Mouse (Mus musculus) neural tube, embryonic 14.5 days (tissue): ENCODE data around the gene Sult5a1. TPM values are rescaled to one million over a fixed set of nuclear protein-coding genes. Genes with fewer than 3 reads are reported as not detected.
"Not testable (repeated sequence)": the region's sequence is repeated elsewhere in the genome, so short reads cannot be mapped to it uniquely, and the experiment has no call there.

ENCODE experiments used
- ATAC-seq: fragments of 200-750 bp; cut with Nextera tagmentation; 2 replicates; pipeline ENCODE4 v1.8.0; 2017; ENCODE audit warnings: low read depth, mild to moderate bottlenecking, moderate TSS enrichment, moderate library complexity
- H3K27ac ChIP-seq: fragments of 300-500 bp; sonication (generic); 2 replicates; pipeline ENCODE4 v1.5.1; 2014; ENCODE audit warnings: low read depth, mild to moderate bottlenecking, control low read depth, low read length, moderate library complexity, mixed read lengths
- H3K27me3 ChIP-seq: fragments of 300-500 bp; sonication (generic); 2 replicates; pipeline ENCODE4 v1.6.1; 2014; ENCODE audit warnings: low read length; ENCODE audit not compliant: control insufficient read depth, insufficient read depth
- H3K36me3 ChIP-seq: fragments of 300-500 bp; sonication (generic); 2 replicates; pipeline ENCODE4 v1.6.1; 2014; ENCODE audit warnings: low read length, mixed read lengths; ENCODE audit not compliant: control insufficient read depth, insufficient read depth
- H3K4me1 ChIP-seq: fragments of 300-500 bp; sonication (generic); 2 replicates; pipeline ENCODE4 v1.6.1; 2014; ENCODE audit warnings: low read length; ENCODE audit not compliant: control insufficient read depth, insufficient read depth
- H3K4me2 ChIP-seq: fragments of 300-500 bp; sonication (generic); 2 replicates; pipeline ENCODE4 v1.6.1; 2014; ENCODE audit warnings: mild to moderate bottlenecking, low read depth, low read length, control low read depth
- H3K4me3 ChIP-seq: fragments of 300-500 bp; sonication (generic); 2 replicates; pipeline ENCODE4 v1.5.1; 2014; ENCODE audit warnings: low read depth, low read length, control low read depth, mixed read lengths
- H3K9ac ChIP-seq: fragments of 300-500 bp; sonication (generic); replicated peaks from 2 replicates; pipeline ENCODE4 v1.6.1; 2014; ENCODE audit warnings: low read depth, mild to moderate bottlenecking, control low read depth, low read length, mixed read lengths
- H3K9me3 ChIP-seq: fragments of 300-500 bp; sonication (generic); 2 replicates; pipeline ENCODE4 v1.6.1; 2016; ENCODE audit warnings: low read length; ENCODE audit not compliant: control insufficient read depth
- WGBS: fragments of 180-500 bp; shearing (Covaris S2); extraction: QIAGEN DNeasy Blood & Tissue Kit; methylation state at CpG from one replicate; pipeline ENCODE4 v1.1.7; 2014; 5-methylcytosine and 5-hydroxymethylcytosine counted together
- polyA plus RNA-seq: library from polyadenylated mRNA; unstranded; fragments of >200 nt; fragmentation: Nextera tagmentation; extraction: Ambion mirVana; gene quantifications from 2 replicates; pipeline ENCODE4 v1.2.1, GENCODE M21; 2014

Gene Sult5a1
- polyA plus RNA-seq = 0.80 and 1.9 TPM in 2 replicates

DNA sequence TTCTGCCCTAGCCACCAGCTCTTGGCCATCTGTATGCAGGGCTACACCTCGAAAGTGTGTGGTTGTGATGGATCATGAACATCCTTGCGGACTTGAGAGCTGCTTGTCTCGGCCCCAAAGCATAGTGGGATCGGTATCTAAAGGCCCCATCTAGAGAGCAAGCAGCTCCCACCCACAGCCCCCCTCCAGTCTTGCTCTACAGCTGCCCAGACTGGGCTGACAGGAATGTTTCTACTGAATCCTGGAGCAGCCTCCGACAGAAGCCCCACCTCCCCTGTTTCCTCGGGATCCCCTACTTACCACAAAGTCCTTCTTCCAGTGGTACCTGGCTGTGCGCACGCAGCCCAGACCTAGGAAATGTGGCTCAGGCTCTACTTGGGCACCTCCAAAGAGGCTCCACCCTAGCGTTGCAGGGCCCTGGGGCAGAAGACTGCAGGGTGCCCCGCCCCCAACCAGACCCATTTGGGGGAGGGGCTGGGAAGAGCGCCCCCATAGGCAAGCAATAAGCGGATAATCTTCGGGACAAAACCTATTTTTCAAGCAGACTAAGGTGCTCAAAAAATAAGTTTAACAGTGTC, at the start of gene Sult5a1:
Gene Sult5a1 (minus strand): TSS at position 428 of the 578 bp plus-strand sequence.
- no peak within 1 kb of the TSS for H3K4me3 ChIP-seq
- ATAC-seq = no peak
- no peaks in the 10 kb centered on the region for H3K36me3 ChIP-seq
- H3K4me2 ChIP-seq = no peak within 1 kb of the TSS
- WGBS = 32% methylated on average over 13 of the region's 13 CpGs
- H3K9me3 ChIP-seq = no peaks in the 10 kb centered on the region
- H3K9ac ChIP-seq = no peak within 1 kb of the TSS
- H3K27ac ChIP-seq = no peak within 1 kb of the TSS
- H3K27me3 ChIP-seq = no peaks in the 10 kb centered on the region
- H3K4me1 ChIP-seq = no peaks in the 10 kb centered on the region

DNA sequence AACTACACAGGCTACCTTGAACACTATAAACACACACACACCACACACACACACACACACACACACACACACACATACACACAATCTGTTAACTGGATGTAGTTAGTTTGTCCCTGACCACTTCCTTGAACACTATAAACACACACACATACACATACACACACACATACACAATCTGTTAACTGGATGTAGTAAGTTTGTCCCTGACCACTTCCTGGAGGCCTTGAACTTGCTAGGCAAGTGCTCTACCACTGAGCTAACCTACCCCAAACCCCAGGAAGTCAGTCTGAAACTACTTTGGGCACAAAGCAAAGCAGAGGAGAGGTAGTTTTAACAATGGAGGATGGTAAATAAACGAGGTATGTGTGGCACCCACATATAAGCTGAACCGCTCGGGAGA, 45.5 kb upstream of the Sult5a1 start:
- 89% methylated on average over 3 of the region's 3 CpGs for WGBS
- Histone ChIP-seq H3K9ac (no peak overlapping the region), H3K27me3 (no peaks in the 10 kb centered on the region), H3K4me2 (no peak overlapping the region), H3K9me3 (no peaks in the 10 kb centered on the region), H3K36me3 (peaks cover 16% of the 10 kb centered on the region), H3K27ac (no peak overlapping the region), H3K4me3 (no peak overlapping the region), H3K4me1 (no peaks in the 10 kb centered on the region)
- ATAC-seq = no peak

DNA sequence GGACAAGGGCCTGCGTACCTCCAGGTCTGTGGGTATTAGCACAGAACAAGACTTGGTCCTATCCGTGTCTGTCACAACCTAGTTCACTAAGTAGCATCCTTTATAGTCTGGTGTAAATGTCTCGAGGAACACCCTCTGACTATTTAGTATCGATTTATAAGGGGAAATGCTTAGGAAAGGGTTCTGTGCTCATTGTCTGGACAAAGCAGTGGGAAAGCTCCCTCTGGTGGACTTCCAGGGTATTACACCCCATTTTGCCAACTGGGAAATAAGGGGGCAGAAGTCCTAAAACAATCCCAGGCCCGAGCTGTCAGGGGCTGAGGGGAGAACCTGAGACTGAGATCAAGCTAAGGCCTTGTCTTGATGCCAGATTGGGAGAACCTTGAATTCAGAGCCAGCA, 44.2 kb upstream of the Sult5a1 start:
- Histone ChIP-seq H3K27ac (no peak overlapping the region), H3K36me3 (peaks cover 11% of the 10 kb centered on the region), H3K4me1 (no peaks in the 10 kb centered on the region), H3K27me3 (no peaks in the 10 kb centered on the region), H3K9me3 (no peaks in the 10 kb centered on the region), H3K9ac (no peak overlapping the region), H3K4me2 (no peak overlapping the region), H3K4me3 (no peak overlapping the region)
- 20% methylated on average over 5 of the region's 5 CpGs for WGBS
- ATAC-seq = peak; percentile 11; the same call in 1 of the 2 replicates

DNA sequence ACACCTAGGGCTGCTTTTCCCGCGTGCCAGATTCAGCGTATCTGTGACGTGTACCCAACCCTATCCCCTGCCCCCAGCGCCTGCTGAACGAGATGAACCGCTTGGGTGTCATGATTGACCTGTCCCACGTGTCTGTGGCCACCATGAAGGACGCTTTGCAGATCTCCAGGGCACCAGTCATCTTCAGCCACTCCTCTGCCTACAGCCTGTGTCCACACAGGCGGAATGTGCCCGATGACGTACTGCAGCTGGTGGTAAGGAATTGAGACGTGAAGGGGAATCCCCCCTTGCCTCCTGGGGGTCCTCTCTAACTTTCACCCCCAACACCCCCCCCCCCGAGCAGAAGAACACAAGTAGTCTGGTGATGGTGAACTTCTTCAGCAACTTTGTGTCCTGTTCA, 41.7 kb upstream of the Sult5a1 start:
- no peaks in the 10 kb centered on the region for H3K36me3 ChIP-seq
- WGBS = 75% methylated on average over 14 of the region's 14 CpGs
- no peaks in the 10 kb centered on the region for H3K27me3 ChIP-seq
- no peaks in the 10 kb centered on the region for H3K9me3 ChIP-seq
- no peak overlapping the region for H3K9ac ChIP-seq
- H3K4me2 ChIP-seq = no peak overlapping the region
- no peak overlapping the region for H3K27ac ChIP-seq
- H3K4me3 ChIP-seq = no peak overlapping the region
- no peaks in the 10 kb centered on the region for H3K4me1 ChIP-seq
- no peak for ATAC-seq

DNA sequence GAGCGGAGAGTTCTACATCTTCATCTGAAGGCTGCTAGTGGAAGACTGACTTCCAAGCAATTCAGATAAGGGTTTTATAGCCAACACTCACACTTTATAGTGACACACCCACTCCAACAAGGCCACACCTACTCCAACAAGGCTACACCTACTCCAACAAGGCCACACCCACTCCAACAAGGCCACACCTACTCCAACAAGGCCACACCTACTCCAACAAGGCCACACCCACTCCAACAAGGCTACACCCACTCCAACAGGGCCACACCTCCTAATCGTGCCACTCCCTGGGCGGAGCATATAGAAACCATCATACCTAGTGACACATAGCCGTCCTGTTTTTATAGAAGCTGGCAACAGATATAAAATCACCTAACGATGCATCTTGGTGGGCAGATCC, 38.9 kb upstream of the Sult5a1 start:
- not testable (repeated sequence) for H3K36me3 ChIP-seq, H3K4me2 ChIP-seq, H3K27me3 ChIP-seq, H3K9me3 ChIP-seq, H3K4me1 ChIP-seq, H3K27ac ChIP-seq, ATAC-seq, H3K4me3 ChIP-seq, H3K9ac ChIP-seq
- WGBS = 71% methylated on average over 5 of the region's 5 CpGs

DNA sequence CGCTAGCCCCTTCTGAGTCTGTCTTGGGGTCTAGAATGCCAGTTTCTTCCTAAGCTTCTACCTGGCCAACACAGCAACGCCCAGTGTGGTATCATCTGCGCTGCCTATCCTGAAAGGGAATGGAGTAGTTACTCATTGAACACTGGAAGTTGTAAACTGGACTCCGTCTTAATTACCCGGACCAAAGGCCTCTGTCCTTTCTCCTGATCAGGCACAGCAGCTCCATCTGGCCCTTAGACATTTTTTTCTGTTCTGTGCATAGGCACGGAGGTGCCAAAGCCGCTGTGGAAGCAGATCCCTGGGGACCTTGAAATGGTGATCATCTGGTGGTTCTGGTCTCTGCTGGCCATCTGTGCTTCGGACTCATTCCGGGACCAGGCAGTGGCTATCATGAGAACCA, 35.7 kb upstream of the Sult5a1 start:
- Histone ChIP-seq H3K9ac (no peak overlapping the region), H3K4me1 (no peaks in the 10 kb centered on the region; the same call in 1 of the 2 replicates), H3K9me3 (no peaks in the 10 kb centered on the region), H3K27me3 (no peaks in the 10 kb centered on the region), H3K27ac (no peak overlapping the region), H3K36me3 (no peaks in the 10 kb centered on the region), H3K4me2 (no peak overlapping the region), H3K4me3 (no peak overlapping the region)
- 72% methylated on average over 9 of the region's 9 CpGs for WGBS
- ATAC-seq = no peak

DNA sequence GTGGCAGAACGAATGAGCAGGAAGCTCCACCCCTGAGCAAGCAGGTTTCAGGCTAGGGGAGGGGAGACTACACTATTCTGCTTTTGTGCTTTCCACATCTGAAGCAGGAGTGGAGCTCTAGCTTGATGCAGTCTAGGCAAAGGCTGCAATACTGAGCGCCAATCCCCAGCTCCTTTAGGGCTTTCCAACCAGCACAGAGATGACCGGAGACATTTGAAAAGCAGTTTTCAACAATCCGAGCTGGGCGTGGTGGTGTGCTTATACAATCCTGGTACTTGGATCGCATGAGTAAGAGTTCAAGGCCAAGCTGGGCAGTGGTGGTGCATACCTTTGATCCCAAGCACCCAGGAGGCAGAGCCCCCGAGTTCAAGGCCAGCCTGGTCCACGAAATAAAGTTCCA, 33.8 kb upstream of the Sult5a1 start:
- 57% methylated on average over 8 of the region's 8 CpGs for WGBS
- H3K36me3 ChIP-seq = no peaks in the 10 kb centered on the region
- no peak overlapping the region for H3K4me3 ChIP-seq
- H3K9ac ChIP-seq = no peak overlapping the region
- H3K4me1 ChIP-seq = no peaks in the 10 kb centered on the region; the same call in 1 of the 2 replicates
- no peaks in the 10 kb centered on the region for H3K27me3 ChIP-seq
- H3K4me2 ChIP-seq = no peak overlapping the region
- no peaks in the 10 kb centered on the region for H3K9me3 ChIP-seq
- no peak for ATAC-seq
- no peak overlapping the region for H3K27ac ChIP-seq

DNA sequence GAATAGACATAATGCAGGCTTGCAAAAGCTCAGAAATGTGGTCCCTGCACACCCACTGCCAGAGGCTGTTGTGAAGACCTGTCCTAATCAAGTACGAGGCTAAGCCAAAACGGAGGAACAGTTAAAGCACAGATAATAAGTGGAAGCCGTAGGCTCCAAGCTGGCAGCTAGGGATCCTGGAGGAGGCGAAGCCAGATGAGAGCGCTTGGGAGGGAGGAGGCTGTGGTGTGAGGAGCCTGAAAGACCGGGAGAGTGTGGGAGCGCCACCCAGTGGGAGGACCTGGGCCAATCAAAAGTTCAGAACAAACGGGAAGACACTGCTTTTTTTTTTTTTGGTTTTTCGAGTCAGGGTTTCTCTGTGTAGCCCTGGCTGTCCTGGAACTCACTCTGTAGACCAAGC, 32.6 kb upstream of the Sult5a1 start:
- H3K27me3 ChIP-seq = no peaks in the 10 kb centered on the region
- H3K36me3 ChIP-seq = no peaks in the 10 kb centered on the region
- no peak for ATAC-seq
- no peak overlapping the region for H3K4me3 ChIP-seq
- no peaks in the 10 kb centered on the region; the same call in 1 of the 2 replicates for H3K4me1 ChIP-seq
- H3K9me3 ChIP-seq = no peaks in the 10 kb centered on the region
- H3K9ac ChIP-seq = no peak overlapping the region
- 4% methylated on average over 9 of the region's 9 CpGs for WGBS
- H3K27ac ChIP-seq = no peak overlapping the region
- H3K4me2 ChIP-seq = no peak overlapping the region

DNA sequence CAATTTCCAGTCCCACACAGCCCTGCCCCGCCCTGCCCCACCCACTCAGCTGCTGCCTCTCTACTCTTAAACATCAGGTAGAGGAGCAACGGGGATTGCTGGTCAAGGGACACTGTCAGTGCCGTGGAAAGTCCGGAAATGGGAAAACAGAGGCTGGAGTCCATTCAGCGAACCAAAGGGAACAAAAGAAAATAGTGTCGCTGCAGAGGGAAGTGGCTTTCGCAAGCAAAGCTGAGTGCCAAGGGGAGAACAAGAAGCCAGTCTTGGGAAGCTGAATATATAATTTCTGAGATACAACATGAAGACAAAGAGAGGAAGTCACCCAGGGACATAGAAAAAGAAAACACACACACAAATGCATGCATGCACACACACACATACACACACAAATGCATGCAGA, 30.7 kb upstream of the Sult5a1 start:
- Histone ChIP-seq H3K27me3 (no peaks in the 10 kb centered on the region), H3K9me3 (no peaks in the 10 kb centered on the region), H3K4me1 (no peaks in the 10 kb centered on the region; the same call in 1 of the 2 replicates), H3K4me2 (no peak overlapping the region), H3K27ac (no peak overlapping the region), H3K9ac (no peak overlapping the region), H3K36me3 (no peaks in the 10 kb centered on the region), H3K4me3 (no peak overlapping the region)
- WGBS = 83% methylated on average over 7 of the region's 7 CpGs
- ATAC-seq = no peak
